Mouse (Mus musculus) MEL (cell line): ENCODE data around the gene Mylk. TPM values are rescaled to one million over a fixed set of nuclear protein-coding genes. Genes with fewer than 3 reads are reported as not detected.

ENCODE experiments used
- DNase-seq: peaks from one replicate; pipeline ENCODE4 v3.0.0; 2011; ENCODE audit warnings: low read depth, low spot score
- H3K27ac ChIP-seq: 2 replicates; pipeline ENCODE4 v1.5.1; 2012; ENCODE audit warnings: low read depth, mild to moderate bottlenecking, control low read depth, low read length, moderate library complexity; ENCODE audit not compliant: control insufficient read depth
- H3K27me3 ChIP-seq, 2 experiments: fragments of 150-350 bp in 1 of 2; sonication (generic) in 1 of 2; 2 replicates each; pipeline ENCODE4 v1.6.1; 2012; ENCODE audit warnings: low read length in 2 of 2, mild to moderate bottlenecking in 2 of 2, improper control_type of control experiment in 1 of 2, moderate library complexity in 1 of 2; ENCODE audit not compliant: insufficient read depth in 2 of 2, control insufficient read depth in 1 of 2
- H3K36me3 ChIP-seq, 2 experiments: 2 replicates each; pipeline ENCODE4 v1.6.1; 2012 to 2014; ENCODE audit warnings: low read length in 2 of 2, improper control_type of control experiment in 1 of 2, inconsistent platforms in 1 of 2, mild to moderate bottlenecking in 1 of 2; ENCODE audit not compliant: insufficient read depth in 2 of 2, control insufficient read depth in 1 of 2
- H3K4me1 ChIP-seq, 2 experiments: fragments of 150-350 bp in 1 of 2; sonication (generic) in 1 of 2; 2 replicates each; pipeline ENCODE4 v1.6.1; 2012; ENCODE audit warnings: low read length in 2 of 2, improper control_type of control experiment in 1 of 2, mild to moderate bottlenecking in 1 of 2; ENCODE audit not compliant: insufficient read depth in 2 of 2, control insufficient read depth in 1 of 2
- H3K4me3 ChIP-seq, 2 experiments: fragments of 150-350 bp in 1 of 2; sonication (generic) in 1 of 2; 2 replicates each; pipeline ENCODE4 v1.5.1; 2012; ENCODE audit warnings: low read depth in 2 of 2, low read length in 2 of 2, mild to moderate bottlenecking in 2 of 2, moderate library complexity in 2 of 2, control low read depth in 1 of 2, improper control_type of control experiment in 1 of 2; ENCODE audit not compliant: control insufficient read depth in 1 of 2, insufficient read depth in 1 of 2
- H3K79me2 ChIP-seq: 2 replicates; pipeline ENCODE4 v1.6.1; 2012; ENCODE audit warnings: mild to moderate bottlenecking, low read length, moderate library complexity; ENCODE audit not compliant: control insufficient read depth, poor library complexity, insufficient read depth
- H3K9ac ChIP-seq: 2 replicates; pipeline ENCODE4 v1.6.1; 2012; ENCODE audit warnings: low read depth, mild to moderate bottlenecking, control low read depth, low read length, moderate library complexity; ENCODE audit not compliant: control insufficient read depth, poor library complexity, severe bottlenecking
- H3K9me3 ChIP-seq: fragments of 150-350 bp; sonication (generic); replicated peaks from 2 replicates; pipeline ENCODE4 v1.6.1; 2012; ENCODE audit warnings: mild to moderate bottlenecking, low read length, improper control_type of control experiment, moderate library complexity; ENCODE audit not compliant: insufficient read depth
- CHD1 ChIP-seq: IDR thresholded peaks from 2 replicates; pipeline ENCODE4 v1.6.1; 2012; ENCODE audit warnings: low read depth, mild to moderate bottlenecking, inconsistent platforms, low read length, improper control_type of control experiment
- CHD2 ChIP-seq: IDR thresholded peaks from 2 replicates; pipeline ENCODE4 v1.6.1; 2011; ENCODE audit warnings: low read length, improper control_type of control experiment
- ELF1 ChIP-seq: IDR thresholded peaks from 2 replicates; pipeline ENCODE4 v1.6.1; 2014; ENCODE audit warnings: low read depth, mild to moderate bottlenecking, inconsistent platforms, low read length, improper control_type of control experiment, moderate library complexity
- EP300 ChIP-seq, 2 experiments: IDR thresholded peaks; 2 replicates each; pipeline ENCODE4 v1.6.1; 2011; ENCODE audit warnings: improper control_type of control experiment in 2 of 2, low read length in 2 of 2, low read depth in 1 of 2, mild to moderate bottlenecking in 1 of 2
- GATA1 ChIP-seq: IDR thresholded peaks from 2 replicates; pipeline ENCODE4 v1.6.1; 2011; ENCODE audit warnings: low read depth, low read length, improper control_type of control experiment
- JUND ChIP-seq: IDR thresholded peaks from 2 replicates; pipeline ENCODE4 v1.6.1; 2011; ENCODE audit warnings: low read depth, mild to moderate bottlenecking, improper control_type of control experiment, low read length
- KAT2A ChIP-seq: conservative IDR thresholded peaks from 2 replicates; pipeline ENCODE4 v1.6.1; 2012; ENCODE audit warnings: low read depth, low read length, improper control_type of control experiment, inconsistent platforms
- MAFK ChIP-seq: IDR thresholded peaks from 2 replicates; pipeline ENCODE4 v1.6.1; 2011; ENCODE audit warnings: low read depth, mild to moderate bottlenecking, low read length, improper control_type of control experiment, borderline replicate concordance
- MAX ChIP-seq: IDR thresholded peaks from 2 replicates; pipeline ENCODE4 v1.6.1; 2011; ENCODE audit warnings: low read length, improper control_type of control experiment
- MAZ ChIP-seq: IDR thresholded peaks from 2 replicates; pipeline ENCODE4 v1.6.1; 2012; ENCODE audit warnings: low read depth, mild to moderate bottlenecking, inconsistent platforms, low read length, improper control_type of control experiment
- MEF2A ChIP-seq: IDR thresholded peaks from 2 replicates; pipeline ENCODE4 v1.6.1; 2014; ENCODE audit warnings: low read depth, mild to moderate bottlenecking, inconsistent platforms, low read length, improper control_type of control experiment; ENCODE audit not compliant: poor library complexity, insufficient replicate concordance, severe bottlenecking; ENCODE audit errors: extremely low read depth
- MXI1 ChIP-seq: IDR thresholded peaks from 2 replicates; pipeline ENCODE4 v1.6.1; 2011; ENCODE audit warnings: mild to moderate bottlenecking, low read depth, low read length, improper control_type of control experiment
- NELFE ChIP-seq: IDR thresholded peaks from 2 replicates; pipeline ENCODE4 v1.6.1; 2011; ENCODE audit warnings: low read depth, low read length, improper control_type of control experiment
- POLR2A ChIP-seq, 2 experiments: IDR thresholded peaks; 2 replicates each; pipeline ENCODE4 v1.6.1; 2011 to 2012; ENCODE audit warnings: low read length in 2 of 2, mild to moderate bottlenecking in 2 of 2, control low read depth in 1 of 2, improper control_type of control experiment in 1 of 2, low read depth in 1 of 2, moderate library complexity in 1 of 2; ENCODE audit not compliant: control insufficient read depth in 1 of 2, insufficient read depth in 1 of 2, poor library complexity in 1 of 2
- POLR2AphosphoS2 ChIP-seq: IDR thresholded peaks from 2 replicates; pipeline ENCODE4 v1.6.1; 2011; ENCODE audit warnings: low read length, improper control_type of control experiment
- RAD21 ChIP-seq: IDR thresholded peaks from 2 replicates; pipeline ENCODE4 v1.6.1; 2011; ENCODE audit warnings: mild to moderate bottlenecking, low read depth, low read length, improper control_type of control experiment
- SMC3 ChIP-seq: IDR thresholded peaks from 2 replicates; pipeline ENCODE4 v1.6.1; 2011; ENCODE audit warnings: low read depth, low read length, improper control_type of control experiment
- TBP ChIP-seq: IDR thresholded peaks from 2 replicates; pipeline ENCODE4 v1.8.0; 2011; ENCODE audit warnings: low read depth, low read length, improper control_type of control experiment
- UBTF ChIP-seq: IDR thresholded peaks from 2 replicates; pipeline ENCODE4 v1.6.1; 2012; ENCODE audit warnings: low read depth, mild to moderate bottlenecking, inconsistent platforms, low read length, improper control_type of control experiment, moderate library complexity, borderline replicate concordance; ENCODE audit not compliant: insufficient read depth
- ZC3H11A ChIP-seq: IDR thresholded peaks from 2 replicates; pipeline ENCODE4 v1.6.1; 2012; ENCODE audit warnings: low read depth, mild to moderate bottlenecking, inconsistent platforms, low read length, improper control_type of control experiment
- ZKSCAN1 ChIP-seq: IDR thresholded peaks from 2 replicates; pipeline ENCODE4 v1.6.1; 2012; ENCODE audit warnings: low read depth, mild to moderate bottlenecking, inconsistent platforms, low read length, improper control_type of control experiment, moderate library complexity
- ZMIZ1 ChIP-seq: IDR thresholded peaks from 2 replicates; pipeline ENCODE4 v1.6.1; 2012; ENCODE audit warnings: low read depth, mild to moderate bottlenecking, inconsistent platforms, low read length, improper control_type of control experiment, moderate library complexity
- ZNF384 ChIP-seq: IDR thresholded peaks from 2 replicates; pipeline ENCODE4 v1.6.1; 2012; ENCODE audit warnings: low read depth, mild to moderate bottlenecking, inconsistent platforms, low read length, improper control_type of control experiment
- polyA plus RNA-seq, 2 experiments: library from polyadenylated mRNA; stranded (reverse) in 1 of 2; unstranded in 1 of 2; fragments of >175 nt in 1 of 2; fragments of >200 nt in 1 of 2; gene quantifications; 2 replicates each; pipeline versions ENCODE4 v1.2.1 to v1.2.4; 2012; ENCODE audit warnings: low replicate concordance in 2 of 2, low read depth in 1 of 2; ENCODE audit not compliant: insufficient read length in 2 of 2, insufficient read depth in 1 of 2, missing spikeins in 1 of 2
- total RNA-seq: library from RNA; depleted of rRNA; stranded (reverse); fragments of 300-350 nt; gene quantifications from 2 replicates; pipeline ENCODE4 v1.2.3, GENCODE M21; 2012

The Mylk gene
- total and polyA plus RNA-seq, 3 experiments = not detected

GRCm38 (mm10) chr16:34941915-34942314 is 196.9 kb downstream of the Mylk start:
- Histone ChIP-seq H3K27me3 (no peaks in the 10 kb centered on the region), H3K4me3 (no peak overlapping the region), H3K9me3 (no peaks in the 10 kb centered on the region), H3K27ac (no peak overlapping the region), H3K79me2 (no peaks in the 10 kb centered on the region), H3K36me3 (no peaks in the 10 kb centered on the region), H3K9ac (no peak overlapping the region), H3K4me1 (no peaks in the 10 kb centered on the region)
- TF ChIP-seq MAX (no peak), SMC3 (no peak), EP300 (IDR thresholded peaks at IDR 0.05; ENCODE audit: low read depth in 1 of 2, low read length in 2 of 2) (no peak), ELF1 (no peak), JUND (no peak), UBTF (no peak), POLR2A (IDR thresholded peaks at IDR 0.05; ENCODE audit: control insufficient read depth in 1 of 2, insufficient read depth in 1 of 2, low read depth in 1 of 2, low read length in 2 of 2, poor library complexity in 1 of 2) (no peak), NELFE (no peak), MXI1 (no peak), RAD21 (no peak), TBP (no peak), MEF2A (no peak), MAZ (no peak), ZC3H11A (no peak), ZKSCAN1 (no peak)
- no peak for DNase-seq

- Histone ChIP-seq H3K4me3 (no peak overlapping the region), H3K27ac (no peak overlapping the region), H3K27me3 (no peaks in the 10 kb centered on the region), H3K4me1 (no peaks in the 10 kb centered on the region), H3K9ac (no peak overlapping the region), H3K36me3 (no peaks in the 10 kb centered on the region), H3K79me2 (no peaks in the 10 kb centered on the region), H3K9me3 (no peaks in the 10 kb centered on the region)
- TF ChIP-seq ZMIZ1 = no peak
- TF ChIP-seq ZC3H11A = no peak
- no peak for TF ChIP-seq KAT2A
- no peak for TF ChIP-seq POLR2A (IDR thresholded peaks at IDR 0.05; ENCODE audit: control insufficient read depth in 1 of 2, insufficient read depth in 1 of 2, low read depth in 1 of 2, low read length in 2 of 2, poor library complexity in 1 of 2)
- TF ChIP-seq MAZ = no peak
- no peak for TF ChIP-seq CHD1
- TF ChIP-seq MAFK = no peak
- no peak for TF ChIP-seq POLR2AphosphoS2
- no peak for TF ChIP-seq CHD2
- no peak for TF ChIP-seq GATA1
- no peak for TF ChIP-seq ZNF384
- TF ChIP-seq MAX = no peak
- TF ChIP-seq UBTF = no peak
- no peak for DNase-seq
These were observed 201.3 kb downstream of the Mylk start for GRCm38 (mm10) chr16:34946301-34946700.
